Mouse (Mus musculus): Measurements from ENCODE around the gene Camta1.

DNA sequence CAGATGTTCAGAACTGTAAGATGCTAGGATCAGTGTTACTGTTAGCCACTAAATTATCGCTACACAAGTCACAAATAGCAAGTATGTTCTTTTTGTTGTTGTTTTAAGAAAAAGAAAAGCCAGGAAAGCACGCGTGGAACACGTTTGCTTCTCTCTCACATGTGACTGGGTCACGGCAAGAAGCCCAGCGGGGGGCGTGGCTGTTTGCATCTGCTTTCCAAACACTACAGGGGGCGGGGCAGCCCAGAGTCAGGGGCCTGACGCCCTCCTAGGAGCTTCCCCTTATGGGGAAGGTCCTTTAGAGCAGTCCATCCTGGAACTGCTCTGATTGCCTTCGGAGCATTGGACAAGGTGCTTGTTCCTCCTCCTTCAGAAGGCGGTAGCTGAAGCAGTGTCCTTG lies 524.1 kb downstream of the Camta1 start:
- TF ChIP-seq CTCF (IDR thresholded peaks at IDR 0.05; ENCODE audit: low read depth, low read length) (no peak), POLR2A (IDR thresholded peaks at IDR 0.05; ENCODE audit: extremely low read depth, insufficient read depth, low read length) (no peak)

Measured in liver, adult 2 months (tissue).